In the genomic region with DNA sequence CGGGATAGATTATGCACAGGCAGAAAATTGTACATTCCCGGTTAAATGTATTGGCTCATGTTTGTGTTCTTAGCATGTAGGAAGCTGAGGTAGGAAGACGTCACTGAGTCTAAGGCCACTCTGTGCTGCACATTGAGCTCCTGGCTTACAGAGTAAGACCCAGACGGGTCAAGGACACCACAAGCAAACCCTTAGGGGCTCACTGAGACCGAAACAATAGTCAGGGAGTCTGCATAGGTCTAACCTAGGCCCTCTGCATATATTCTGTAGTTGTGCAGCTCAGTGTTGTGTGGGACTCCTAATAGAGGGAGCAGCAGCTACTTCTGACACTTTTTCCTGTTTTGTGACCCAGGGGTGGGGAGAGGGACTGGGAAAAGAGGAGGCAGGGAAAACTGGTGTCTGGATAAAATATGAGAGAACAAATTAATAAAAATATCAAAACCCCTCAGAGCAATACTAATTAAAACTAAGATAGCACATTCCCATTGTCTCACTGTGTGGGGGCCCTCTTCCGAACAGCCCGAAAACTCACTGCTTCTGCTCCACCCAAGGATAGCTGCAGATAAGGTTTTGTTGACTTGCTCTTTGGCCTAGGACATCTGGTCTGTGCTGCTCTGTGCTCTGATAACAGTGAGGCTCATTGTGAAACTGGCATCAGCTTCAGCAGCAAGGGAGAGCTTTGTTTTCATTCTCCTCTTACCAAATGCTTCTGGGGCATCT, we compare ENCODE assay signal across 11 mouse cellular contexts. TPM values are rescaled to one million over a fixed set of nuclear protein-coding genes. Genes with fewer than 3 reads are reported as not detected.
DNase-seq lines count a peak whose midpoint lies in the region; ATAC-seq and TF ChIP-seq lines count a peak whose summit lies in the region.
"Had no signal": no experiment of that assay in that cellular context is flagged by ENCODE, and none has a peak within 500 bp of the region (broad histone marks: within the 10 kb centered on the region; RNA-seq: fewer than 3 reads in every experiment).

No protein-coding gene starts in this region.

- TF ChIP-seq CTCF in testis, adult 2 months (IDR thresholded peaks at IDR 0.05; ENCODE audit: control insufficient read depth, insufficient read depth, insufficient replicate concordance, low read depth, low read length), result no peak
- no peak for TF ChIP-seq CTCF in gastrocnemius, adult 2 months (IDR thresholded peaks at IDR 0.05)

- intact Hi-C loops in gastrocnemius, adult 2 months (cut with DNase I), result no loop called here

- ATAC-seq in forebrain, embryonic 11.5 days (replicated peaks; ENCODE audit: low FRiP score), result 0 out of 2 replicates have a peak, but pooled peaks have one; percentile 49
- ATAC-seq in forebrain, embryonic 13.5 days, result no peak
- peak; percentile 99 for ATAC-seq in liver, embryonic 11.5 days (replicated peaks; ENCODE audit: low FRiP score)
- ATAC-seq: forebrain, embryonic 15.5 days; Patski had no signal

- H3K9ac ChIP-seq in forebrain, embryonic 11.5 days (ENCODE audit: low read length), result no peak overlapping the region
- H3K9ac ChIP-seq in forebrain, embryonic 13.5 days, result no peak overlapping the region
- peak overlapping the region; percentile 58 for H3K9ac ChIP-seq in liver, embryonic 11.5 days (ENCODE audit: low read depth, low read length)
- H3K9ac ChIP-seq: forebrain, embryonic 15.5 days had no signal

- no peak for DNase-seq in forebrain, embryonic 11.5 days (ENCODE audit: low spot score)
- DNase-seq in testis, postnatal 14 days (ENCODE audit: low spot score), result no peak
- peak; percentile 49 for DNase-seq in liver, embryonic 11.5 days (ENCODE audit: low spot score)
- no peak for DNase-seq in lung, adult 18-20 months
- no peak for DNase-seq in cerebellum, adult 9-11 months
- DNase-seq in gastrocnemius, adult 2 months, result no peak
- DNase-seq: lung, postnatal 4 days had no signal

- no peaks in the 10 kb centered on the region for H3K27me3 ChIP-seq in forebrain, embryonic 11.5 days (ENCODE audit: control insufficient read depth, insufficient read depth, low read length)
- H3K27me3 ChIP-seq in forebrain, embryonic 13.5 days, result no peaks in the 10 kb centered on the region
- no peaks in the 10 kb centered on the region for H3K27me3 ChIP-seq in testis, adult 2 months (ENCODE audit: control insufficient read depth, insufficient read depth, low read length)
- H3K27me3 ChIP-seq in liver, embryonic 11.5 days (replicated peaks; ENCODE audit: control insufficient read depth, insufficient read depth, low read length), result no peaks in the 10 kb centered on the region
- H3K27me3 ChIP-seq: forebrain, embryonic 15.5 days; Patski had no signal

- H3K36me3 ChIP-seq in forebrain, embryonic 11.5 days (ENCODE audit: control insufficient read depth, insufficient read depth, low read length), result no peaks in the 10 kb centered on the region
- peaks cover 23% of the 10 kb centered on the region for H3K36me3 ChIP-seq in forebrain, embryonic 13.5 days (ENCODE audit: poor library complexity, severe bottlenecking)
- no peaks in the 10 kb centered on the region for H3K36me3 ChIP-seq in testis, adult 2 months (ENCODE audit: control insufficient read depth, insufficient read depth, low read length)
- H3K36me3 ChIP-seq in liver, embryonic 11.5 days (ENCODE audit: control insufficient read depth, insufficient read depth, low read length), result no peaks in the 10 kb centered on the region

- H3K27ac ChIP-seq in forebrain, embryonic 11.5 days (ENCODE audit: low read depth, low read length), result no peak overlapping the region
- no peak overlapping the region for H3K27ac ChIP-seq in forebrain, embryonic 13.5 days
- peak overlapping the region; percentile 40 for H3K27ac ChIP-seq in testis, adult 2 months (ENCODE audit: control insufficient read depth, insufficient read depth, low read depth, low read length)
- H3K27ac ChIP-seq in liver, embryonic 11.5 days (ENCODE audit: low read depth, low read length), result peak overlapping the region; percentile 90
- H3K27ac ChIP-seq in gastrocnemius, adult 2 months, result no peak overlapping the region
- H3K27ac ChIP-seq: forebrain, embryonic 15.5 days had no signal

- no peak overlapping the region for H3K4me2 ChIP-seq in forebrain, embryonic 11.5 days (ENCODE audit: low read depth, low read length, severe bottlenecking)
- no peak overlapping the region for H3K4me2 ChIP-seq in forebrain, embryonic 13.5 days
- H3K4me2 ChIP-seq in liver, embryonic 11.5 days, result peak overlapping the region; percentile 61
- H3K4me2 ChIP-seq: forebrain, embryonic 15.5 days had no signal

- H3K4me1 ChIP-seq in forebrain, embryonic 11.5 days (replicated peaks; ENCODE audit: control insufficient read depth, insufficient read depth, low read length), result no peaks in the 10 kb centered on the region
- no peaks in the 10 kb centered on the region for H3K4me1 ChIP-seq in forebrain, embryonic 13.5 days
- H3K4me1 ChIP-seq in testis, adult 2 months (ENCODE audit: control insufficient read depth, insufficient read depth, low read length), result no peaks in the 10 kb centered on the region
- peaks cover 27% of the 10 kb centered on the region for H3K4me1 ChIP-seq in liver, embryonic 11.5 days (replicated peaks; ENCODE audit: control insufficient read depth, insufficient read depth, low read length)

- H3K4me3 ChIP-seq in forebrain, embryonic 11.5 days (ENCODE audit: low read depth, low read length), result no peak overlapping the region
- H3K4me3 ChIP-seq in forebrain, embryonic 13.5 days, result no peak overlapping the region
- H3K4me3 ChIP-seq in testis, adult 2 months (ENCODE audit: control insufficient read depth, low read depth, low read length), result no peak overlapping the region
- H3K4me3 ChIP-seq in liver, embryonic 11.5 days (ENCODE audit: low read depth, low read length), result peak overlapping the region; percentile 25; the same call in 1 of the 2 replicates
- H3K4me3 ChIP-seq in gastrocnemius, adult 2 months, result no peak overlapping the region
- H3K4me3 ChIP-seq: forebrain, embryonic 15.5 days had no signal

- no peaks in the 10 kb centered on the region for H3K9me3 ChIP-seq in forebrain, embryonic 11.5 days (ENCODE audit: control insufficient read depth, low read length)
- no peaks in the 10 kb centered on the region for H3K9me3 ChIP-seq in forebrain, embryonic 13.5 days (replicated peaks)
- no peaks in the 10 kb centered on the region for H3K9me3 ChIP-seq in liver, embryonic 11.5 days (ENCODE audit: control insufficient read depth, low read length)
- H3K9me3 ChIP-seq: forebrain, embryonic 15.5 days had no signal

- TF ChIP-seq POLR2A in testis, adult 2 months (IDR thresholded peaks at IDR 0.05; ENCODE audit: control insufficient read depth, low read depth, low read length), result no peak

- WGBS in forebrain, embryonic 11.5 days, result 84% methylated on average over 7 of the region's 7 CpGs
- WGBS in forebrain, embryonic 13.5 days, result 85% methylated on average over 7 of the region's 7 CpGs
- 49% methylated on average over 7 of the region's 7 CpGs for WGBS in liver, embryonic 11.5 days

RNA-seq across cellular contexts. Expression of a gene that starts 25.6 kb away (rescaled TPM):
- 71.2 and 73.9 TPM in 2 replicates for polyA plus RNA-seq in forebrain, embryonic 11.5 days (2014; fragmentation: Nextera tagmentation; extraction: Ambion mirVana)
- 38.5 and 39.4 TPM in 2 replicates for polyA plus RNA-seq in forebrain, embryonic 13.5 days (2015; fragmentation: Nextera tagmentation; extraction: Ambion mirVana)
- polyA plus RNA-seq in testis, adult 2 months (2012; rRNA removed), result 8.8 and 16.0 TPM in 2 replicates
- 116 and 118 TPM in 2 replicates for polyA plus RNA-seq in liver, embryonic 11.5 days (2014; fragmentation: Nextera tagmentation; extraction: Ambion mirVana)
- 100 to 1,000 TPM in 1 of 2 experiments, 10 to 100 TPM in 1; 70.8 to 292 TPM for total RNA-seq in gastrocnemius, adult 2 months (2021)

Comparison
In these comparisons a context has a peak if more than half of its experiments do, and no peak if none do; other contexts are left out.
1. H3K27ac ChIP-seq: peak in testis, adult 2 months (single experiment) and liver, embryonic 11.5 days (single experiment); none in forebrain, embryonic 11.5 days (single experiment), forebrain, embryonic 13.5 days (single experiment) and gastrocnemius, adult 2 months (single experiment).